Mouse (Mus musculus) limb, embryonic 11.5 days (tissue): ENCODE measurements around the gene Arl6ip5. TPM values are rescaled to one million over a fixed set of nuclear protein-coding genes. Genes with fewer than 3 reads are reported as not detected.
A peak's percentile ranks its signal among the peaks of the same experiment; 100 is the strongest.

Source experiments
- ATAC-seq: fragments of 200-750 bp; cut with Nextera tagmentation; 2 replicates; pipeline ENCODE4 v1.8.0; 2017; ENCODE audit warnings: low read depth; ENCODE audit not compliant: insufficient number of reproducible peaks, low FRiP score, low TSS enrichment
- DNase-seq: peaks from one replicate; pipeline ENCODE4 v3.0.0-alpha.2; 2015; ENCODE audit warnings: low spot score
- H3K27ac ChIP-seq: fragments of 300-500 bp; sonication (generic); replicated peaks from 2 replicates; pipeline ENCODE4 v1.5.1; 2014; ENCODE audit warnings: low read depth, mild to moderate bottlenecking, low read length
- H3K27me3 ChIP-seq: fragments of 300-500 bp; sonication (generic); 2 replicates; pipeline ENCODE4 v1.6.1; 2014; ENCODE audit warnings: mild to moderate bottlenecking, low read length, mixed read lengths; ENCODE audit not compliant: control insufficient read depth, insufficient read depth
- H3K36me3 ChIP-seq: fragments of 300-500 bp; sonication (generic); 2 replicates; pipeline ENCODE4 v1.6.1; 2014; ENCODE audit warnings: mild to moderate bottlenecking, low read length, moderate library complexity, mixed read lengths; ENCODE audit not compliant: control insufficient read depth, insufficient read depth
- H3K4me1 ChIP-seq: fragments of 300-500 bp; sonication (generic); 2 replicates; pipeline ENCODE4 v1.6.1; 2014; ENCODE audit warnings: low read length, mixed read lengths; ENCODE audit not compliant: control insufficient read depth, insufficient read depth
- H3K4me2 ChIP-seq: fragments of 300-500 bp; sonication (generic); 2 replicates; pipeline ENCODE4 v1.6.1; 2014; ENCODE audit warnings: low read depth, mild to moderate bottlenecking, moderate library complexity; ENCODE audit not compliant: severe bottlenecking
- H3K4me3 ChIP-seq: fragments of 300-500 bp; sonication (generic); 2 replicates; pipeline ENCODE4 v1.5.1; 2014; ENCODE audit warnings: low read depth, low read length
- H3K9ac ChIP-seq: fragments of 300-500 bp; sonication (generic); 2 replicates; pipeline ENCODE4 v1.6.1; 2014; ENCODE audit warnings: mild to moderate bottlenecking, low read length
- H3K9me3 ChIP-seq: fragments of 300-500 bp; sonication (generic); 2 replicates; pipeline ENCODE4 v1.6.1; 2016; ENCODE audit warnings: low read length; ENCODE audit not compliant: control insufficient read depth
- WGBS: fragments of 180-500 bp; shearing (Covaris S2); extraction: QIAGEN DNeasy Blood & Tissue Kit; methylation state at CpG from one replicate; pipeline ENCODE4 v1.1.7; 2014; 5-methylcytosine and 5-hydroxymethylcytosine counted together
- polyA plus RNA-seq: library from polyadenylated mRNA; unstranded; fragments of >200 nt; fragmentation: Nextera tagmentation; extraction: Ambion mirVana; gene quantifications from 2 replicates; pipeline ENCODE4 v1.2.1, GENCODE M21; 2014

The Arl6ip5 gene
- polyA plus RNA-seq, 1 experiment from 2014 or later, result 30.4 TPM

GRCm38 (mm10) chr6:97216154-97216821 lies 5.8 kb downstream of the Arl6ip5 start:
- Histone ChIP-seq H3K4me2 (no peak overlapping the region), H3K27ac (no peak overlapping the region), H3K9me3 (no peaks in the 10 kb centered on the region), H3K4me3 (no peak overlapping the region), H3K4me1 (no peaks in the 10 kb centered on the region; the same call in 1 of the 2 replicates), H3K9ac (no peak overlapping the region), H3K36me3 (no peaks in the 10 kb centered on the region), H3K27me3 (no peaks in the 10 kb centered on the region)
- no peak for DNase-seq
- no peak for ATAC-seq
- WGBS, result 73% methylated on average over 4 of the region's 4 CpGs

GRCm38 (mm10) chr6:97220672-97221071 lies 10.2 kb downstream of the Arl6ip5 start:
- no peak overlapping the region for H3K27ac ChIP-seq
- no peak overlapping the region for H3K4me3 ChIP-seq
- H3K9me3 ChIP-seq, result no peaks in the 10 kb centered on the region
- H3K4me1 ChIP-seq, result 0 out of 2 replicates have a peak, but pooled peaks cover 2% of the 10 kb centered on the region
- no peaks in the 10 kb centered on the region for H3K36me3 ChIP-seq
- no peak overlapping the region for H3K9ac ChIP-seq
- WGBS, result 82% methylated on average over 2 of the region's 5 CpGs
- no peak overlapping the region for H3K4me2 ChIP-seq
- no peak for ATAC-seq
- no peaks in the 10 kb centered on the region for H3K27me3 ChIP-seq
- no peak for DNase-seq

GRCm38 (mm10) chr6:97221205-97222025 lies 10.9 kb downstream of the Arl6ip5 start:
- H3K27ac ChIP-seq, result no peak overlapping the region
- H3K9me3 ChIP-seq, result no peaks in the 10 kb centered on the region
- DNase-seq, result no peak
- H3K4me3 ChIP-seq, result no peak overlapping the region
- no peak overlapping the region for H3K9ac ChIP-seq
- ATAC-seq, result 0 out of 2 replicates have a peak, but pooled peaks have one; percentile 62
- WGBS, result 72% methylated on average over 15 of the region's 15 CpGs
- no peak overlapping the region for H3K4me2 ChIP-seq
- no peaks in the 10 kb centered on the region for H3K36me3 ChIP-seq
- H3K4me1 ChIP-seq, result 0 out of 2 replicates have a peak, but pooled peaks cover 2% of the 10 kb centered on the region
- no peaks in the 10 kb centered on the region for H3K27me3 ChIP-seq

DNA sequence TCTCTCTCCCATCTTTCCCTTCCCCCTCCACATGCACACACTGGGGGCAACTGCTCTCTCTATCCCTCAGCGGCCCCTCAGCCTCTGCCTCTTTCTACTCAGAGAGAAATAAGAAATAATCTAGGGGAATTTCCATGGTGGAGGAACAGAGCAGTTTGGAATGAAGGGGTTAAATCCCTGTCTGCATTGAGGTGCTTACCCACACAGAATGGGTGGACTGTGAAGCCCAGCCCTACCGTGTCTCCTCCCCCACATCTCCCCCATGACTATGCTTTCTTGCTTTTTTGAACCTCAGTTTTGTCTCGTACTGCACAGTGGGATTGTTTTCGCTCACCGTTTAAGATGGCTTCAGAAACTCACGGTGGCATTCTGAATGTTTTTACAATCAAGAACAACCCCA lies 11.8 kb downstream of the Arl6ip5 start:
- Histone ChIP-seq H3K4me1 (0 out of 2 replicates have a peak, but pooled peaks cover 2% of the 10 kb centered on the region), H3K4me2 (no peak overlapping the region), H3K9me3 (no peaks in the 10 kb centered on the region), H3K27ac (no peak overlapping the region), H3K4me3 (no peak overlapping the region), H3K27me3 (no peaks in the 10 kb centered on the region), H3K9ac (no peak overlapping the region), H3K36me3 (no peaks in the 10 kb centered on the region)
- WGBS, result 54% methylated on average over 6 of the region's 6 CpGs
- no peak for DNase-seq
- peak; percentile 9; the same call in 1 of the 2 replicates for ATAC-seq

GRCm38 (mm10) chr6:97222931-97223467 lies 12.5 kb downstream of the Arl6ip5 start:
- no peak for DNase-seq
- H3K9ac ChIP-seq, result no peak overlapping the region
- H3K4me2 ChIP-seq, result no peak overlapping the region
- H3K9me3 ChIP-seq, result no peaks in the 10 kb centered on the region
- no peak for ATAC-seq
- 0 out of 2 replicates have a peak, but pooled peaks cover 2% of the 10 kb centered on the region for H3K4me1 ChIP-seq
- no peaks in the 10 kb centered on the region for H3K27me3 ChIP-seq
- no peak overlapping the region for H3K4me3 ChIP-seq
- WGBS, result 70% methylated on average over 5 of the region's 5 CpGs
- no peaks in the 10 kb centered on the region for H3K36me3 ChIP-seq
- no peak overlapping the region for H3K27ac ChIP-seq

DNA sequence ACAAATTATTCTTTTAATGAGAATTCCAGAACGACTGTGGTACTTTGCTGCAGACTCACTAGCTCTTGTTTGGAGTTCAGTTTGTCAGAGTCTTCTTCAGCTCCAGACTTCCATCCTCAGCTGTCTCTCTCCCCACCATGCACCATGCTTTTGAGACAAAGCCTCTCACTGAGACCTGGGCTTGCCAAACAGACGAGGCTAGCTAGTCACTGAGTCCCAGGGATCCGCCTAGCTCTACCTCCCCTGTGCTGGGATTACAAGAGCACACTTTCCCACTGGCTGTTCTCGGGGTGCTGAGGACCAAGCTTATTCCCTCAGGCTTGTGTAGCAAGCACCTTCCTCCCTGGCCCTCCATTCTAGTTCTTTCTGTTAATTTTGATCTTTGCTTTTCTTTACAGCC lies 13.1 kb downstream of the Arl6ip5 start:
- Histone ChIP-seq H3K9me3 (no peaks in the 10 kb centered on the region), H3K27me3 (no peaks in the 10 kb centered on the region), H3K27ac (no peak overlapping the region), H3K36me3 (no peaks in the 10 kb centered on the region), H3K4me2 (no peak overlapping the region), H3K4me1 (0 out of 2 replicates have a peak, but pooled peaks cover 2% of the 10 kb centered on the region), H3K4me3 (no peak overlapping the region), H3K9ac (no peak overlapping the region)
- WGBS, result 80% methylated on average over 4 of the region's 4 CpGs
- DNase-seq (no peak), ATAC-seq (no peak)

DNA sequence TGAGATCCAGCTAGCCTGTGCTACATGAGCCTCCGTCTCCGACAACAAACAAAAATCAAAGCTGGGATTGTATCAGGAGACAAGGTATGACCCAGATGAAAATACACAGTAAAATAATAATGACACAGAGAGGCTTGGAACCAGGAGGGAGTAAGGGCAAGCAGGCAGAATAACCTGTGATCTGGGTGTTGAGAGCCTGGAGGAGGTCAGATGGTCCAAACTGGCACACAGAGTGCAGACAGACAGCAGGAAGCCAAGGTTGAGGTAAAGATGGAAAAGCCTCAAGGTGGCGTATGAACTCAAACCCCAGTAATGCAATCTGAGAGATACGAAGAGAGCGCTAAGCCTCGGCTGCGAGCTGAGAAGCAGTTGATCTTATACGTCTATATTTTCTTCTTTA lies 14.0 kb downstream of the Arl6ip5 start:
- 93% methylated on average over 8 of the region's 8 CpGs for WGBS
- Histone ChIP-seq H3K9me3 (no peaks in the 10 kb centered on the region), H3K9ac (no peak overlapping the region), H3K27ac (no peak overlapping the region), H3K4me1 (0 out of 2 replicates have a peak, but pooled peaks cover 2% of the 10 kb centered on the region), H3K4me2 (no peak overlapping the region), H3K36me3 (no peaks in the 10 kb centered on the region), H3K27me3 (no peaks in the 10 kb centered on the region), H3K4me3 (no peak overlapping the region)
- ATAC-seq, result no peak
- DNase-seq, result no peak

DNA sequence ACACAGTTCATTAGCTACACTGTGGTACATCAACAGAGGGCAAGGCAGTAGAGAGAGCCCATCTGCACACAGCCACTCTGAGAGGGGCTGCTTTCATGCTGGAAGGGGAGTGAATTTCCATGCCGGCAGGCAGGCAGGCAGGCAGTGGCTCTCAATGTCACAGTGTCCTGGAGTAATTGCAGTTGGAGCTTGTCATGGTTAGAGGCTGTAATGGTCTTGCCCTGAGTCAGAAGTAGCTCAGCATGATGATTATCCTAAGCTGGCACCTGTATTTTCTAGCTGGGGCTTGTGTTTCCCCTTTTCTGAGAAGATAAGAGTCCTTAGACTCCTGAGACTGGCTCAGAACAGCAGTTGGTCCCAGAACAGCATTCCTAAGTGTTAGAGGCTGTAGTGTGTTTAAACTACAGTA lies 15.6 kb downstream of the Arl6ip5 start:
- H3K9ac ChIP-seq, result no peak overlapping the region
- no peaks in the 10 kb centered on the region for H3K27me3 ChIP-seq
- ATAC-seq (no peak), DNase-seq (no peak)
- 0 out of 2 replicates have a peak, but pooled peaks cover 2% of the 10 kb centered on the region for H3K36me3 ChIP-seq
- WGBS, result 50% methylated on average over 1 of the region's 1 CpGs
- H3K4me3 ChIP-seq, result no peak overlapping the region
- H3K4me2 ChIP-seq, result no peak overlapping the region
- H3K27ac ChIP-seq, result no peak overlapping the region
- 0 out of 2 replicates have a peak, but pooled peaks cover 2% of the 10 kb centered on the region for H3K4me1 ChIP-seq
- no peaks in the 10 kb centered on the region for H3K9me3 ChIP-seq
